Mouse (Mus musculus): ENCODE results near the gene Fra10ac1.

The Fra10ac1 gene

DNA sequence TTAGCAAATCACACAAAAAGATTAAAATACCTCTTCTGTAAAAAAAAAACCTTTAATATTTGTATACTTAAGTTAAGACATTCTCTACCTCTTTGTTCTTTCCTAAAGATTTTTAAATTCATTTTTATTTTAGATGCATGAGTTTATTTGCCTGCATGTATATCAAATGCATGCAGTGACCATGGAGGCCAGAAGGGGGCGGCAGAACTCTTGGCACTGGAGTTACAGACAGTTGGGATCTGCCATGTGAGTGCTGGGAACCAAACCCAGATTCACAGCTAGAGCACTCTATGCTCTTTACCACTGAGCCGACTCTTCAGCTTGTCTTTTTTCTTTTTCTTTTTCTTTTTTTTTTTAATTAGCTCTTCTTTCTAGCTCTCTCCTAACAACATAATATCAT, 4.7 kb upstream of the Fra10ac1 start:
- peak; percentile 38 to 45 for DNase-seq

DNA sequence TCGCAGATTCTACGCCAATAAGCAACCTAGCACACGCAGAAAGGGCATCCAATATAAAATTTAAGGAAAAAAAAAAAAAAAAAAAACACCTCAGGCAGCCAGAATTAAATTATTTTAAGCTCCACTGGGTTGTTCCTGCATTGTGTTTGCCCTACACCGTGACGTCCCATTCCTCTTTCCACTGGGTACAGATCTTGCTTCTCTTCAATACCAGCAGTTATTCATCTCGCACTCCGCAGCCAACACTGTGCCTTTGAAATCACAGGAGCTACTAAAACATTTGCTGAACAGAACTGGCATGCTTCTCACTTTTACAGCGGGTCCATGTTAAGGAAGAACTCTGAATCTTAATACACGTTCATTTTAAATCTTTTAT, 717 bp upstream of the Fra10ac1 start:
- no peak for DNase-seq

DNA sequence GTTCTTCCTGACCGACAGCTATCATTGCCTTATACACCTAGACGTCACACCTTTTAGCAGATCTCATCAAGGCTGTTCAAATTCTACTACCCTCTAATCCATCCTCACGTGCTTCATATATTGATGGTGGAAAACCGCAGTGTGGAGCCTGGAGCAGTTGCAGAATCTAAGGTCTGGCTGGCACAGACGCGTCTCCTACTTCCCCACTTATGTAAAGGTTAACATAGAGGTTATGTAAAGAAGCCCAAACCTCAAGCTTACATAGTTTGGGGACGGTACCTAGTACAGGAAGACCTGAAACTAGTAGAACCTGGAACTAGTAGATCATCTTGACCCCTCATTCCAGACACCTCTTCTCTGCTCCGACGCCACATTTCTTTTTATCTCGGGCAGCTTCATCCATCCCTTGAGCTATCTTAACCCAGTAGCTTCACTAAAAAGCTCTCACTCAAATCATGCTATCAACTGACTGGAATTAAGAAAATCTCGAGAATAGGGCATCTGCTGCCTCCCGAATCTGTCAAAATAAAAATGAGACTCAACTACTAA, 526 bp downstream of the Fra10ac1 start:
- peak in 1 of 2 experiments; percentile 6 for DNase-seq

DNA sequence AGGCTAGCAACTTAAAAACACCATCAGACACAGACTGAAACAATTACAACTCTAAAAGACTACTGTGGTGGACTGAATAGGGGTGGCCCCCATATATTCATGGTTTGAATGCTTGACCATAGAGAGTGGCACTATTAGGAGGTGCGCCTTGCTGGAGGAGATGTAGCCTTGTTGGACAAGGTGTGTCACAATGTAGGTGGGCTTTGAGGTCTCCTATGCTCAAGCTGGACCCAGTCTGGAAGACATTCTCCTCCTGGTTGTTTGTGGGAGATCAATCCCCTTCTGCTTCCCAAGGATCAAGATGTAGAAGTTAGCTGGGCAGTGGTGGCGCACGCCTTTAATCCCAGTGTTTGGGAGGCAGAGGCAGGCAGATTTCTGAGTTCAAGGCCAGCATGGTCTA, 6.3 kb downstream of the Fra10ac1 start:
- DNase-seq: no peak

DNA sequence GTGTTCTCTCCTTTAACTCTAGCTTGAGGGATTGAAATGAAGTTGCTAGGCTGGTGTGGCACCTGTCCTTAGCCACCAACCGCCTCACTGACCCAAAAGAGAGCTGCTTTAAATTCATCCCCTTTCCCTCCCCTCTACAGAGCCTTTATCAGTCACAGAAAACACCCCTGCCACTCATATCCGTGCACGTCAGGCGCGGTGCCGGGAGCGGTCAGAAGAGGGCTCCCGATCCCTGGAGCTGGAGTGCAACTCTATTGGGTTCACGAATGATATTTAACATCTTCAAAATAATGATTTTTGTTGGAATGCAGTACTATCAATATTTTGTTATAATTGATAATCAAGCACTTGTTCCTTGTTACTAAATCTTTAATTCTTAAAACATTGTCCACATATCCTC, 17.3 kb downstream of the Fra10ac1 start:
- no peak for DNase-seq

DNA sequence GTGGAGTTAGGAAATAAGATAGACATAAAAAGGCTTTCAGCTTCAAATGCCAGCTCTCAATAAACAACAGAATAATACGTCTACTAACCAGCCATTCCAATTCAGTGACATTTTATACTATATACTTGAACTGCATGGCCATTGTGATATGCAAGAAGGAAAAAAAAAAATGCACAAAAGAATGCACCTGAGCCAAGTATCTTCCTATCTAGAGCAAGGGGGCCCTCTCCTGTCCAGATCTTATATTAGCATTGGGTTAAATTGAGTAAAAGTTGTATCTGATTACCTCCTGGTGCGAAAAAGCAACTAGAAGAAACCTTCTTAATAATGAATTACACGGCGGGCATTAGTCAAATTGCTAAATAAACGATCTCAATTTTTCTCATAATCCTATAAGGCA, 25.2 kb downstream of the Fra10ac1 start:
- DNase-seq: peak; percentile 4 to 5

DNA sequence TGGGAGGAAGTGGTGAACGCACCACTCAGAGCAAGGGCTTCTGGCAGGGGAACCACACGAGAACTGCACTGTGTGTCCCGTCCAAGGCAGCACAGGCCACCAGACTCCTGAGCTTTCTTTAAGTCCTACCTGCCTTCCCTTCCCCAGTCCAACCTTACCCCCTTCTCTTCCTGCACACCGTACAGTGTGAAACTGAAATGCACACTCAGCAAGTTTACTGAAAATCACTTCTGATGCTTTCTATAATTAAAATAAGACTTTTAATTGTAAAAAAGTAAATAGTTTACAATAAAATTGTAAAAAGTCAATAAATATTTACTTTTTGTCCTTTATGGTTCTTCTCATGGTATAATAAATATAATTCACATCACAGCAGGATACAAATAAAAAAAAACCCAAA, 28.7 kb downstream of the Fra10ac1 start:
- no peak for DNase-seq

DNA sequence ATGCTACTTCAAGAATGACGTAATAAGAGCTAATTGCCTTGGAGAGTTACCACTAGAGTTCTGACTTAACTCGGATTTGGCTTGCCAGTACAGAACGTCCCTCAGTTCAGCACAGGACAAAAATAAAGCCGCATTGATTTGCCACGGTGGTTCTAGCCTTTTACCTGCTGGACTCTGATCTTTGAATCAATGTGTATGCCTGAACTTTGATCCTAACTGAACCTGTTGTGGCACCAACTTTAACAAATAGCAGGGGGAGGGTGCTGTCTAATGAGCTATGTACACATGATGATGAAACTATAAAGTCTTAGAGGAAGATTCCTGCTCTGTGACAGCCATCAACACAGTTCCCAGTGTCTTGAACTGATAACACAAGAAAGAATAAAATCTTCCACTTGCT, 32.5 kb downstream of the Fra10ac1 start:
- DNase-seq: no peak

DNA sequence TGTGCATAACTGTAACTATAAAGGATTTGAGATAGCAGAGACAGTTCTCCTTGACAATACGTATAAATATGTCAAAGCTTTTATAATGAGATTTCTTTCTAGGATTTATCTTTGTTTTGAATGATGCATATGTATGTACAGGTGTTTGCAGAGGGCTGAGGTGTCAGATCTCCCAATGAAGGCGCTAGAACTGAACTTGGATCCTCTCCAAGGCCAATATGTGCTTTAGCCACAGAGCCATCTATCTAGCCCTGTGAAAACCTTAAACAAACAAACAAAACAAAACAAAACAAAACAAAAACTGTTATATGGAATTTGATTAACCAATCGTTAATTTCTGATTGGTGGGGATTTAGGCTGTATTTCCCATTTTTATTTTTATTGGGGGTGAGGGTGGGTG, 33.4 kb downstream of the Fra10ac1 start:
- DNase-seq: no peak

DNA sequence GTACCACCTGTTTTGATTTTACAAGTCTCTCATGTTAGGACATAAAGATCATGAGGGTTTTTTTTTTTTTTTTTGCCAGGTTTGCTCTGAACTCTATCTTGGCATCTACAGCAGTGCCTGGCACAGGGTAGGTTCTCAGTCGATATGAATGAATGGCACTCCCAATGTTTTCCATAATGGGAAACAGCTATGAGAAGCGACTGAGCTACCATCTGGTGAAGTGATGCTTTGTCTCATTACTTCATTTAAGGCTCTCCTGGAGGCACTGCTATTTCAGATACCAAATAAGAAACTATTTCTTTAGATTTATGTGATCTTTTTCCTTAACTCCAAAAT, 36.6 kb downstream of the Fra10ac1 start:
- no peak for DNase-seq

DNA sequence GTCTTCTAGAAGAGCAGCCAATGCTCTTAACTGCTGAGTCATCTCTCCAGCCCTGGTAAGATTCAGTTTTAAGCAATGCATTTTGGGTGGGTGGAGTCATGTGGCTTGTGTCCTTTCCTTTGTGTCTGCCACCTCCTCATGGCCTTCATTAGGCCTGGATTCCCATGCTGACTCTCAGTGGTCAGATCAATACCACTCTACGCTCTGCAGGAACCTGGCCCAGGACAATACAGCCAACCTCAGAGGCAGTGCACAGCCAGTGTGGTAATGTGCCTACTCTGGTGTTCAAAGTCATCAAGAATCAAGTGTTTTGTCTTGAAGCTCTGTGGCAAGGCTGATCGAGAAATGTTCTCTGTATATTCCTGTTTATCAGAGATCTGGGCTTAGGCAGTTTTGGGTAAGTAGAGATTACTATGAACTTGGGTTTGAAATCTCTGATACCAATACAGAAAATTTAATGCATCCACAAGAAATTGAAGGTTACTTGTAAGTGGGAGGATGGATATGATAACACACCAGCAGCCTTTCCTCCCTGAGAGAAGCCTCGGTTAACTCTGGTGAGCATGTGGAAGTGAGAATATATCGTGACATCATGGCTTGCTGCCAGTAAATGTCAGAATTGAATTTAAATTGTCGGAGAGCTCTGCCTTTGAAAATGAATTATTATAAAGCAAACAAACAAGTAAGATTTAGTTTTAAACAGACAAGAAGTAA, 37.2 kb downstream of the Fra10ac1 start:
- DNase-seq: no peak

DNA sequence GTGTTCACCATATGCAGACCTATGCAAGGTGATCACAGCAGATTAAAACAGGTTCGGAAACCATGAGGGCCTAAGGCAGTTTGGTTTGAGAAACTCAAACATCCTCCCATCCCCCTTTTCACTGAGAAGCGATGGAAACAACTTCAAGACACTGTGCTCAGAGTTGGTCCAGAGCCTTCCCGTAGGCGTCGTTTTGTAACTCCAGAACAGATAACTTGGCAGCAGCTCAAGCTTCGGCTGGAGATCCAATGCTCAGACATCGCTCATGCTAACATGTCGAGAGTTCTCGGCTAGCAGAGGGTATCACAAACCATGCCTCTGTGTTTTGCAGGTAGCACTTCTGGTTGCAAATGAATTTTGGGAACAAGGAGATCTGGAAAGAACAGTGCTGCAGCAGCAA, 44.3 kb downstream of the Fra10ac1 start:
- no peak for DNase-seq

DNA sequence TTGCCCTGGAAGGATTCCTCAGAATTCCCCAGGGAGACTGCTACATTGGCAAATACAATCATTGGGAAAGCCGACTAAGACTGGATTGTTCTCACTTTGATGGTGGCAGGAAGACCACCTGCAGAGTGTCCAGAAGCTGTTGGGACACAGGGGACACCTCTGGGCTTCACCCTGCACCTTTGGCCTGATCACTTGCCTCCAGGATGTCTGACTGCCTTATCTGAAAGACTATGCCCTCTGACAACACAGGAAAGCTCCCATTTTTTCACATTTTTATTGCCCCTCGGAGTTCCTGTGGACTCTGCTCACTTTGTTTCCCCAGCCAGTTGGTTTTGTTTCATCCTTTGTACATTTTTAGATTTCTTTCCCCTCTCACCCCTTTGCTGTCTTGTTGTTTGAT, 59.3 kb downstream of the Fra10ac1 start:
- DNase-seq: no peak

DNA sequence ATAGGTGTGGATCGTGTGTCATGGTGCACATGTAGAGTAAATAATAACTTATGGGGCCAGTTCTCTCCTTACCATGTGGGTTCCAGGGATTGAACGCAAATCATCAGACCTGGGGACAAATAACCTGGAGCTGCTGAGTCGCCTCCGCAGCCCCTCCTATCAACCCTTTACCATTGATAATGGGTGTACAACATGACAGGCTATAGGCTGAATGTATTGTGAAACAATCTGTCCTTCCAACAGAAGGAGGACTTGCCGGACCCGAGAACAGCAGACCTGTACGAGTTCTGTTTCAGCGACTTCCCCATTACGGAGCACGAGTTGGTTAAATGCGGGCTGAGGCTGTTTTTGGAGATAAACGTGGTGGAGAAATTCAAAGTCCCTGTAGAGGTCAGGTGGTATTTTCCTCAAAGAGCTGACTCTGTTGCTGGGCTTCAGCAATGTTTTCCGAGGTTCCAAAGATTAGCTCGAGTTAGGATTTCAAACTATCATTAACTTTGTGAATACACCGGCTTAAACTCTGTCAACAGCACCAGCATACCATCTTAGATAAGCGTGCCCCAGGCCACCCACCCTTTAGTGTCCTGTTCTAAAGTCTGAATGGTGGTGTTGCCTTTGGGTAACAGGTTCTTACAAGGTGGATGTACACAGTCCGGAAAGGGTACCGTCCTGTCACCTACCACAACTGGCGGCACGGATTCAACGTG, 62.2 kb downstream of the Fra10ac1 start:
- no peak for DNase-seq

DNA sequence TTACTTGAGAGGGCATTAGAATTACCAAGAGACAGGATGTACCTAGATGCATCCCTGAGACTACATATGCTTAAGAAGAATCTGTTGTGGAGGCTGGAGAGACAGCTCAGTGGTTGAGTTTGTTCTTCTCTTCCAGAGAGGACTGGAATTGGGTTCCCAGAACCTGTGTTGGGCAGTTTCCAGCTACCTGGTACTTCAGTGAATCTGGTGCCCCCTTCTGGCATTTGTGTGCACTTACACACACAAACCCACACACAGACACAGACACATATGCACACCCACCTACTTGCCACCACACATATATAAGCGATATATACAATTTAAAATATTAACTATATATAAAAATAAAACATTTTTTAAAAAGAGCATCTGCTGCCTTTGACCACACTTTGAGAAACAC, 67.7 kb downstream of the Fra10ac1 start:
- DNase-seq: no peak

DNA sequence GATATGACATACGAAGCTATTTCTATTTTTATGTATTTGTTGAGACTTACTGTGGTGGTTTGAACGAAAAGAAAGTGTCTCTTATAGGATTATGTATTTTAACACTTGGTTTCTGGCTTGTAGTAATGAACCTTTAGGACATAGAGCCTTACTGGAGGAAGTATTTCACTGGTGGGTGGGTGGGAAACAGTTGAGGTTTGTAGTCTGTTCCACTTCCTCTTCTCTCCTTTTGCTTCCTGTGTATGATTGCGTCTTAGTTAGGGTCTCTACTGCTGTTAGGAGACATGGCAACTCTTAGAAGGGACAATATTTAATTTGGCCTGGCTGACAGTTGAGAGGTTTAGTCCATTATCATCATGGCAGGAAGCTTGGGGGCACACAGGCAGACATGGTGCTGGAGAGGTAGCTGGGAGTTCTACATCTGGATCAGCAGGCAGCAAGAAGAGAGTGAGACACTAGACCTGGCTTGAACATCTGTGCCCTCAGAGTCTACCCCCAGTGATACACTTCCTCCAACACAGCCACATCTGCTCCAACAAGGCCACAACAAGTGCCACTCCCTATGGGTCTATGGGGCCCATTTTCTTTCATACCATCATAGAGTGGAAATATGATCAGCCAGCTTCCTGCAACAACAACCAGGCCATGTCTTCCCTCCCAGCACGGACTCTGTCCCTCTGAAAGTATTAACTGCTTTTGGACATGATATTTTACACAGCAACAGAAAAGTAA, 80.2 kb downstream of the Fra10ac1 start:
- DNase-seq: peak; percentile 22 to 23
